Mouse (Mus musculus): ENCODE measurements around the gene Slc27a1. TPM values are rescaled to one million over a fixed set of nuclear protein-coding genes. Genes with fewer than 3 reads are reported as not detected.

The Slc27a1 gene
- polyA plus RNA-seq, 1 experiment, result 16.4 TPM

DNA sequence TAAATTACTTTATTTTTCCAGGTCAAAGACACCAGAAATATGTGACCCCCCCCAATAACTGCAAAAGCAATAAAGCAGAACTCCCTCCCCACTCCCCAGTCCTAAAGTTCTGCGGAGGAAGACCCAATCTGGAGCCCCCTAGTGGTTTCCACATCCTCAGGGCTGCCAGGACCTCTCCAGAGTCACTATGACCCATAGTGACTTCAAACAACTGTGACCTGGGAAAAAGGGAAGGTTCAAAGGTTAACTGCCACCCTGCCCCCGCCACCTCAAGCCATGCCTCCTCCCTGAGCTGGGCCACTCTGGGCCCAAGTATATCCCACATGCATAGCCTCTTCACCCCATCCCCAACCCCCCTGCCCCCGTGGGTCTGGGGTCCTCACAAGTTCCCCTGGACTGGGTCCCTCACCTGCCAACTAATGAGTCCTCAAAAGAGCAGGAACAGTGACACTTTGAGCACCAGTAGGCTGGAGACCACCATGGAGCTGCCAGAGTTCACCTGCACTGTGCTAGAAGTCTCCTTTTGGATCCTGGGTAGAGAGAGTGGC lies 34.3 kb upstream of the Slc27a1 start:
- no peaks in the 10 kb centered on the region for H3K9me3 ChIP-seq
- TF ChIP-seq GATA1 (IDR thresholded peaks at IDR 0.05; ENCODE audit: borderline replicate concordance, low read length) (no peak), FLI1 (IDR thresholded peaks at IDR 0.05; ENCODE audit: low read length) (no peak)
- H3K27me3 ChIP-seq (replicated peaks), result no peaks in the 10 kb centered on the region
- peaks cover 12% of the 10 kb centered on the region for H3K36me3 ChIP-seq (replicated peaks; ENCODE audit: low read length)
- no peak overlapping the region for H3K4me3 ChIP-seq (replicated peaks)
- H3K4me1 ChIP-seq, result peaks cover 71% of the 10 kb centered on the region

DNA sequence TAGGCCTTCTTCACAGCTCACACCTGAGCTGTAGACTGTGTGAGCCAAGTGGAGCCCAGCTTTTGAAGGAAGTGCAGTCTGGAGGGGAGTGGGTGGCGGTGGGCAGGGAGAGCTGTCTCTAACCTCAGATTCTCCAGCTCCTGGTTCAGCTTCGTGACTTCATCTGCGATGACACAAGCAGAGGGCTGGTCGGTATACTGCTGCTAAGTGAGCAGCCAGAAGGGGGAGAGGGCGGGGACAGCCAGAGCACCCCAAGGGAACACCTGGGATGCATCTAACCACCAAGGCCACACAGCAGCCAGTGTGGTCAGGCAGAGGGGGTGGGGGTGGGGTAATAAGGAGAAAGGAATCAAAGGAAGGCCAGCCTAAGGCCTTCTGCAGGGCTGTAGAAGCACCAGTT lies 33.0 kb upstream of the Slc27a1 start:
- H3K4me3 ChIP-seq (replicated peaks), result peak overlapping the region; percentile 92
- TF ChIP-seq GATA1 (IDR thresholded peaks at IDR 0.05; ENCODE audit: borderline replicate concordance, low read length) (no peak), FLI1 (IDR thresholded peaks at IDR 0.05; ENCODE audit: low read length) (no peak)

DNA sequence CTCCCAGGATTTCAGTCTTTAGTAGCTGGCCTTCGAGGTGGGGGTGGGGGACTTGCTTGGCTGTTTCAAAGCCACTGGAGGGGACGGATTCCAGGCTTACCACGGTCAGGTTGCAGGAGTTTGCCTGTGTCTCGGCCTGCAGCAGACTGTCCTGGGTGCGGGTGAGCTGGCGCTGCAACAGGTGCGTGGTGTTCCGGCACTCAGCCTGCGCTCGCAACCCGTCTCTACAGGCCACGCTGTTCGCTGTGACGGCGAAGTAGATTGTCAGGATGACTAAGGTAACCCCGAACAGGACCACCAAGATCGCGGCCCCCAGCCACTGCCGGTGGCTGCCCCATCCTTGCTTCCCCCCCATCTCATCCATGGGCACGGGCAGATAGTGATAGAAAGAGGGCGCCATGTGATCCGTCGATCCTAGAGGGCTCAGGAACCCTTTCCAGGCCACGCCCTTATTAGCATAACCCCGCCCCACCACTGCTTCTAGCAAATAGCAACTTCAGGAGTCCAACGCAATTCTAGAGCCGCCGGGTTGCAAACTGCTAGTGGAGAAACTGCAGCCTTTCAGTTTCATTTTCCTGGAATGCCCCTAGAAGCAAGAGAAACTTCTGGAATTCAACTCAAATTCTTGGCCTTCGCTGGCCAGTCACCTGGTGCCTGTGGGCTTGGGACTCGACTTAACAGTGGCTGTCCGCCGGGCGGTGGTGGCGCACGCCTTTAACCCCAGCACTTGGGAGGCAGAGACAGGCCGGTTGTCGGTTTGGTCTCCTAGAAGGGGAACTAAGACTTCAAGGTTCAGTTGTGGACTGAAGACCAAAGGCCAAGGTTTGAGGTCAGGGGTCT lies 31.4 kb upstream of the Slc27a1 start, which contains the start of gene Bst2:
Gene Bst2 (minus strand): TSS at position 429 of the 840 bp plus-strand sequence.
- peaks cover 12% of the 10 kb centered on the region for H3K36me3 ChIP-seq (replicated peaks; ENCODE audit: low read length)
- H3K9me3 ChIP-seq, result no peaks in the 10 kb centered on the region
- H3K4me1 ChIP-seq, result peaks cover 62% of the 10 kb centered on the region
- no peaks in the 10 kb centered on the region for H3K27me3 ChIP-seq (replicated peaks)
- TF ChIP-seq FLI1 (IDR thresholded peaks at IDR 0.05; ENCODE audit: low read length) (no peak), GATA1 (IDR thresholded peaks at IDR 0.05; ENCODE audit: borderline replicate concordance, low read length) (no peak)
- H3K4me3 ChIP-seq (replicated peaks), result peak within 1 kb of the TSS; percentile 92

More for the DNA sequence above, 33.0 kb upstream of the Slc27a1 start:
- peaks cover 12% of the 10 kb centered on the region for H3K36me3 ChIP-seq (replicated peaks; ENCODE audit: low read length)
- peaks cover 60% of the 10 kb centered on the region for H3K4me1 ChIP-seq
- no peaks in the 10 kb centered on the region for H3K9me3 ChIP-seq
- no peaks in the 10 kb centered on the region for H3K27me3 ChIP-seq (replicated peaks)

DNA sequence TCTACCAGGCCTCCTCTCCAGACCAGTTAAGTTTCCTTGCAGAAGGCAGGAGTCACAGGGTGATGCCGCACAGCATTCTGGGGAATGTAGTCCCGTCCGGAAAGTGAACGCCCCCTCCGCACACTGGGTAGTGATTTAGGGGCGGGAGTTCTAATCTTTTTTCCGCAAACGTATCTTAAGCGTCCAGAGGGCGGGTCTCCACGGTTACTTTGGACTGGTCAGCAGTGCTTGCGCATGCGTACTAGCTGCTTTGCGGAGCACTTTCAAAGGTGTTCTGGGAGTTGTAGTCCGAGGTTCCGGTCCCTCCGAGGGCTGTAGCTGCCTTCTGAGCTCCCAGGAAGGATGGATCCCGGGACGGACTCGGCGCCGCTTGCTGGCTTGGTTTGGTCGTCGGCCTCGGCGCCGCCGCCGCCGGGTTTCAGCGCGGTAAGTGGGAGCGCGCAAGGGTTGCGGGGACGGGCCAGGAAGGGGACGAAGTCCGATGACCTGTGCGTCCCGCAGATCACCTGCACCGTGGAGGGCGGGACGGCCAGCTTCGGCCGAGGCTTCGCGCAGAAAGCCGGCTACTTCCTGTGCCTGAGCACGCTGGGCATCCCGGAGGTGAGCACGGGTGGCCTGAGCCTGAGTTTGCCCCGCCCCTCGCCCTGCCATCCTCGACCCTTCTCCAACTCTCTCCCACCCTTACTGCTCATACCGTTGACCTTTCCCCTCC lies 25.9 kb upstream of the Slc27a1 start, which contains the start of gene Mvb12a:
Gene Mvb12a (plus strand): TSS at position 291 of the 712 bp plus-strand sequence.
- Histone ChIP-seq H3K36me3 (replicated peaks; ENCODE audit: low read length) (peaks cover 34% of the 10 kb centered on the region), H3K4me3 (replicated peaks) (peak within 1 kb of the TSS; percentile 99), H3K27me3 (replicated peaks) (no peaks in the 10 kb centered on the region), H3K4me1 (peaks cover 38% of the 10 kb centered on the region), H3K9me3 (no peaks in the 10 kb centered on the region)
- 0 out of 3 replicates have a peak, but pooled peaks have one; percentile 11 for TF ChIP-seq GATA1 (IDR thresholded peaks at IDR 0.05; ENCODE audit: borderline replicate concordance, low read length)
- TF ChIP-seq FLI1 (IDR thresholded peaks at IDR 0.05; ENCODE audit: low read length), result no peak

DNA sequence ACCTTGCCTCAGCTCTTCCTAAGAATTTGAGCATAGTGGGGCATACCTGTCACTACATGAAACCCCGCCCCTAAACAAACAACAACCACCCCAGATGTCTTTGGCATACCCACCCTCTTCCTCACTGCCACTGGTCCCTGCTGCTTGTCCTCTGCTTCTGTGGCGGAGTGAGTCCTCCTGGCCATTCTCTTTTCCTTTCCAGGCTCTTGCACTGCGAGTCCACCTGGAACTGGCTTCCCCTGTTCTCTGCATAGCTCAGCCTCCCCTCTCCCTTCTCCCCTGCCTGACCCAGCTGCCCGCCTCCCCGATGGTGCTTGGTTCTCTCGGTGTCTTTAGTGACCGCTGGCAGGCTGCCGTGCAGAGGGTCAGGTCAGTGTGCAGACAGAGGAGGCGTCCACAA lies 24.9 kb upstream of the Slc27a1 start:
- no peaks in the 10 kb centered on the region for H3K9me3 ChIP-seq
- peaks cover 29% of the 10 kb centered on the region for H3K4me1 ChIP-seq
- H3K36me3 ChIP-seq (replicated peaks; ENCODE audit: low read length), result peaks cover 42% of the 10 kb centered on the region
- no peaks in the 10 kb centered on the region for H3K27me3 ChIP-seq (replicated peaks)
- TF ChIP-seq FLI1 (IDR thresholded peaks at IDR 0.05; ENCODE audit: low read length) (no peak), GATA1 (IDR thresholded peaks at IDR 0.05; ENCODE audit: borderline replicate concordance, low read length) (no peak)
- H3K4me3 ChIP-seq (replicated peaks), result peak overlapping the region; percentile 99

DNA sequence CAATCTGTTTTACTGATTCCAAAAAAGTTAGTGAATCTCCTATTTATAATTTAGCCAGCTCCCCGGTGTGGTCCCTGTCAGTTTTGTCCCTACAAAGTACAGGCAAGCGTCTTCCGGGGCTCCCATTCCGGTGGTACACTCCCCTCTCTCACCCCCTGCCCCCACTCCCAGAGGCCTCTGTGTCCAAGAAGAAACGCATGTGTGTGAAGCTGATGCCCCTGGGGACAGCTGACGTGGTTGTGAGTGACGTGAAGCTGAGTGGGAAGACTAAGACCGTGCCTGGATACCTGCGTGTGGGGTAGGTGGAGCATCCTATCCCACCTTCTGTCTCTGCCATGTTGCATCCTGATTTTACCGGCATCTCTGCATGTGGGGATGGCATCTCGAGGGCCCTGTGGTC lies 23.6 kb upstream of the Slc27a1 start:
- TF ChIP-seq FLI1 (IDR thresholded peaks at IDR 0.05; ENCODE audit: low read length) (no peak), GATA1 (IDR thresholded peaks at IDR 0.05; ENCODE audit: borderline replicate concordance, low read length) (no peak)
- Histone ChIP-seq H3K4me3 (replicated peaks) (peak overlapping the region; percentile 62), H3K27me3 (replicated peaks) (no peaks in the 10 kb centered on the region), H3K4me1 (peaks cover 22% of the 10 kb centered on the region), H3K9me3 (no peaks in the 10 kb centered on the region), H3K36me3 (replicated peaks; ENCODE audit: low read length) (peaks cover 48% of the 10 kb centered on the region)

DNA sequence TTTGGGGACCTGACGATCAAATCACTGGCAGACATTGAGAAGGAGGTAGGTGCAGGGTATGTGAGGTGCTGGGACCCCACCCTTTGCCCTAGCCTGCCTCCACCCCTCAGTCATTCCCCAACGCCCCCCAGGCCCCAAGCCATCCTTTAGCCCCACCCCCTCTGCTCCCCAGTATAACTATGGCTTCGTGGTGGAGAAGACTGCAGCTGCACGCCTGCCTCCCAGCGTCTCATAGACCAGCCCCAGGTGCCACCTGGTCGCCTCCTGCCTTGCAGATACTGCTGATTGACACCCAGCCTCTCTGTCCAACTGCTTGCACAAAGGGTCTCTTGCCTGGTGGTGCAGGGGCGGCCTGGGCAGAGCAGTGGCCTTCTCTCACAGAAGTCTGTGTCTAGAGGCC lies 21.1 kb upstream of the Slc27a1 start:
- Histone ChIP-seq H3K9me3 (no peaks in the 10 kb centered on the region), H3K4me1 (peaks cover 20% of the 10 kb centered on the region), H3K36me3 (replicated peaks; ENCODE audit: low read length) (peaks cover 48% of the 10 kb centered on the region), H3K4me3 (replicated peaks) (no peak overlapping the region), H3K27me3 (replicated peaks) (no peaks in the 10 kb centered on the region)
- TF ChIP-seq FLI1 (IDR thresholded peaks at IDR 0.05; ENCODE audit: low read length), result no peak
- TF ChIP-seq GATA1 (IDR thresholded peaks at IDR 0.05; ENCODE audit: borderline replicate concordance, low read length), result no peak

DNA sequence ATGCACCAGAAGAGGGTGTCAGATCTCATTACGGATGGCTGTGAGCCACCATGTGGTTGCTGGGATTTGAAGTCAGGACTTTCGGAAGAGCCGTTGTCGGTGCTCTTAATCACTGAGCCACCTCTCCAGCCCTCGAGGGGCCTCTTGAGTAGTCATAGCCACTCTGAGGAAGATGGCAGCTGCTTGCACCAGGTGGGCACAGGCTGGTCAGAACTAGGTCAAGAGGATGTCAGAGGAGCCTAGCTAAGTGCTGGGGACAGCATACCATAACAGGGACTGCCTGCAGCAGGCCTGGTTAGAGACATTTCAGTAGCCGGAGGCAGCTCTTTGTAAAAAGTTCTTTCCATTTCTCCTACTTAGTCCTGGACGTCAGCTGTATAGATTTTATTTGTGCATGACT lies 17.9 kb upstream of the Slc27a1 start:
- H3K27me3 ChIP-seq (replicated peaks), result no peaks in the 10 kb centered on the region
- no peak overlapping the region for H3K4me3 ChIP-seq (replicated peaks)
- no peak for TF ChIP-seq FLI1 (IDR thresholded peaks at IDR 0.05; ENCODE audit: low read length)
- no peak for TF ChIP-seq GATA1 (IDR thresholded peaks at IDR 0.05; ENCODE audit: borderline replicate concordance, low read length)
- no peaks in the 10 kb centered on the region for H3K9me3 ChIP-seq
- peaks cover 33% of the 10 kb centered on the region for H3K36me3 ChIP-seq (replicated peaks; ENCODE audit: low read length)
- H3K4me1 ChIP-seq, result peaks cover 37% of the 10 kb centered on the region

DNA sequence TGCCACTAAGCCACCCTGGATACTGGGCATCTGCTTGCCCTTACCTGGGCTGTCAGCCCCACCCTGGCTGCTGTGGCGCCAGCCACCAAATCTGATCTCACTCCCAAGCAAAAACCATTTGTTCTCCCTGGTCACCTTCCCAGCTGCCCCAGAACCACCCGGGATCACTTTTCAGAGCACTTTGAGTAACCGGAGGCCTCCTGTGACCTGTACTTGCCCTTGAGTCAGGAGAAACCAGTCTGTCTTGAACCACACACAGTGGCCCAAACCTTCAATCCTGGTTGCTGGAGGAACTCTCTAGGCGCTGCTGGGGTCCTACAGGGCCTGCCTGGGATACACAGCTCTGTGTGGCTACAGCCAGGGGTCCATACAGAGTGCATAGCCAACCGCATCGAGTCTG lies 15.9 kb upstream of the Slc27a1 start:
- TF ChIP-seq FLI1 (IDR thresholded peaks at IDR 0.05; ENCODE audit: low read length), result no peak
- TF ChIP-seq GATA1 (IDR thresholded peaks at IDR 0.05; ENCODE audit: borderline replicate concordance, low read length), result no peak
- peaks cover 52% of the 10 kb centered on the region for H3K4me1 ChIP-seq

More for the DNA sequence above, 15.9 kb upstream of the Slc27a1 start:
- Histone ChIP-seq H3K27me3 (replicated peaks) (peaks cover 14% of the 10 kb centered on the region), H3K36me3 (replicated peaks; ENCODE audit: low read length) (peaks cover 14% of the 10 kb centered on the region), H3K9me3 (no peaks in the 10 kb centered on the region), H3K4me3 (replicated peaks) (no peak overlapping the region)

Measured in megakaryocyte, embryonic 14.5 days (primary cell).